Mouse (Mus musculus): ENCODE results near the gene Mapk1.

DNA sequence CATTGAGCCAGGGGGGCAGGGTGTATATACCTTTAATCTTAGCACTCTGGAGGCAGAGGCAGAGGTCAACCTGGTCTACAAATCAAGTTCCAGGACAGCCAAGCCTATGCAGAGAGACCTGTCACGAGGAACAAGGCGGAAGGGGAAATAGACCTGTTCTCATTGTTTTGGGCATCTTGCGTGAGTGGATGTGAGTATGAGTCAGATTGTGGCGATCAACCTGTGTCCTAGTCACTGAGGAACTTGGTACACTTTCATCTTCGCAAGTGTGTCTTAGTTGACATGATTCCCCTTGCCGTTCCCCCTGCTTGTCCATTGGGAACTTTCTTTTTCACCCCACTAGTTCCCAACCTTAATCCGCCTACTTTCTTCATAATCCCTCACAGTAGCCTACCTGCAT lies 26.9 kb downstream of the Mapk1 start:
- no peak for TF ChIP-seq POLR2A (IDR thresholded peaks at IDR 0.05; ENCODE audit: extremely low read depth, insufficient read depth, low read length)
- no peak for TF ChIP-seq CTCF (IDR thresholded peaks at IDR 0.05; ENCODE audit: extremely low read depth, insufficient read depth, low read length)
